Mouse (Mus musculus) liver, embryonic 13.5 days (tissue): ENCODE data around the gene Tfcp2. TPM values are rescaled to one million over a fixed set of nuclear protein-coding genes. Genes with fewer than 3 reads are reported as not detected.
A peak's percentile ranks its signal among the peaks of the same experiment; 100 is the strongest.

Source experiments
- ATAC-seq: fragments of 200-750 bp; cut with Nextera tagmentation; 2 replicates; pipeline ENCODE4 v1.8.0; 2017; ENCODE audit warnings: low read depth, mild to moderate bottlenecking, moderate number of reproducible peaks, moderate library complexity
- DNase-seq: peaks from one replicate; pipeline ENCODE4 v3.0.0; 2022
- H3K27ac ChIP-seq: fragments of 300-500 bp; sonication (generic); 2 replicates; pipeline ENCODE4 v1.5.1; 2015; ENCODE audit warnings: moderate library complexity, mild to moderate bottlenecking, inconsistent platforms
- H3K27me3 ChIP-seq: fragments of 300-500 bp; sonication (generic); 2 replicates; pipeline ENCODE4 v1.6.1; 2015; ENCODE audit warnings: mild to moderate bottlenecking, inconsistent platforms
- H3K36me3 ChIP-seq: fragments of 300-500 bp; sonication (generic); 2 replicates; pipeline ENCODE4 v1.6.1; 2015; ENCODE audit warnings: mild to moderate bottlenecking, inconsistent platforms
- H3K4me1 ChIP-seq: fragments of 300-500 bp; sonication (generic); replicated peaks from 2 replicates; pipeline ENCODE4 v1.6.1; 2015; ENCODE audit warnings: inconsistent platforms
- H3K4me2 ChIP-seq: fragments of 300-500 bp; sonication (generic); 2 replicates; pipeline ENCODE4 v1.6.1; 2015; ENCODE audit warnings: inconsistent platforms, mild to moderate bottlenecking, moderate library complexity
- H3K4me3 ChIP-seq: fragments of 300-500 bp; sonication (generic); replicated peaks from 2 replicates; pipeline ENCODE4 v1.5.1; 2015; ENCODE audit warnings: mild to moderate bottlenecking, inconsistent platforms
- H3K9ac ChIP-seq: fragments of 300-500 bp; sonication (generic); 2 replicates; pipeline ENCODE4 v1.6.1; 2015; ENCODE audit warnings: mild to moderate bottlenecking, inconsistent platforms
- H3K9me3 ChIP-seq: fragments of 300-500 bp; sonication (generic); replicated peaks from 2 replicates; pipeline ENCODE4 v1.6.1; 2016; ENCODE audit warnings: inconsistent platforms
- WGBS: fragments of 180-500 bp; shearing (Covaris S2); methylation state at CpG from one replicate; pipeline ENCODE4 v1.1.7; 2015; ENCODE audit not compliant: insufficient replicate concordance; 5-methylcytosine and 5-hydroxymethylcytosine counted together
- polyA plus RNA-seq: library from polyadenylated mRNA; unstranded; fragments of >200 nt; fragmentation: Nextera tagmentation; extraction: Ambion mirVana; gene quantifications from 2 replicates; pipeline ENCODE4 v1.2.1, GENCODE M21; 2015

Tfcp2 gene
- polyA plus RNA-seq, 1 experiment from 2014 or later = 4.4 TPM

DNA sequence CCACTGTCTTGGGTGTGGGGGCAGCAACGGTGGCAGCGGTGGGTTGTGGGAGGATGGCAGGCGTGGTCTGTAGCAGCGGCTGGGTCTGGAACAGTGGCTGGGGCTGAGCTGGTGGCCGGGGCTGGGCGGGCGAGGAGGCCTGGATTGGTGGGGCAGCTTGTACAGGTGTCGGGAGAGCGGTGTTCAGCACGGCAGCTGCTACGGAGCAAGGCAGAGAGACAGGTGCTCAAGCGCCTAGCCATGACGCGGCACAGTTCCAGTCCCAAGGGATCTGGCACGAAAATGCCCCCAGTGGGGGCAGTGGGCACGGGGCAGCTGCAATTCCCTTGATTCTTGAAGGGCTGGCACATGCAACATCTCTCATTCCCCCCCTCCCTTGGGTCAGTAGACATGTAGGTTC lies 34.1 kb upstream of the Tfcp2 start:
- no peak overlapping the region for H3K4me2 ChIP-seq
- peaks cover 9% of the 10 kb centered on the region for H3K27me3 ChIP-seq
- ATAC-seq (no peak), DNase-seq (no peak)
- H3K9me3 ChIP-seq = no peaks in the 10 kb centered on the region
- WGBS = 79% methylated on average over 16 of the region's 16 CpGs
- no peaks in the 10 kb centered on the region for H3K4me1 ChIP-seq
- H3K27ac ChIP-seq = no peak overlapping the region
- H3K4me3 ChIP-seq = no peak overlapping the region
- no peak overlapping the region for H3K9ac ChIP-seq
- H3K36me3 ChIP-seq = no peaks in the 10 kb centered on the region

- Histone ChIP-seq H3K27me3 (peaks cover 23% of the 10 kb centered on the region), H3K9me3 (no peaks in the 10 kb centered on the region), H3K4me3 (no peak overlapping the region), H3K36me3 (no peaks in the 10 kb centered on the region), H3K9ac (no peak overlapping the region), H3K27ac (no peak overlapping the region), H3K4me1 (no peaks in the 10 kb centered on the region), H3K4me2 (no peak overlapping the region)
- ATAC-seq (no peak), DNase-seq (no peak)
- WGBS = 75% methylated on average over 10 of the region's 10 CpGs
These were observed 28.3 kb upstream of the Tfcp2 start for GRCm38 (mm10) chr15:100580108-100580507.

DNA sequence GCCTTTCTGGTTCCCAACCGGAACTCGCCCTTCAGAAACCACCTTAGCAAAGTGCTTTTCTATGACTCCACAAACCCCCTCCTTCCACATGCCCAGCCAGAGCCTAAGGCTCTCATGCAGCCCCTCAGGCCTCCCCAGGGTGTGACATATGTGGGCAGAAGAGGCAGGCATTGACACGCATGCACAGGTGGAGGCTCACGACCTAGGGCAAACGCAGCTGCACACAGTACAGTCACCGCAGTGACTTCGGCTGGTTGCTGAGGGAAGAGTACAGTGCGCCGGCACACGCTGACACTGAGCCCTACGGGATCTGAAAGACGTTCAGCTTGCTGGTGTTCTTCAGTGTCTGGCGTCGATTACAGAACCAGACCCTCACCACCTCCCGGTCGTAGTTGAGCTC lies 26.2 kb upstream of the Tfcp2 start:
- DNase-seq (no peak), ATAC-seq (no peak)
- no peak overlapping the region for H3K9ac ChIP-seq
- no peak overlapping the region for H3K4me3 ChIP-seq
- no peak overlapping the region for H3K27ac ChIP-seq
- H3K36me3 ChIP-seq = no peaks in the 10 kb centered on the region
- peaks cover 17% of the 10 kb centered on the region for H3K27me3 ChIP-seq
- H3K4me1 ChIP-seq = no peaks in the 10 kb centered on the region
- WGBS = 78% methylated on average over 16 of the region's 16 CpGs
- H3K4me2 ChIP-seq = no peak overlapping the region
- no peaks in the 10 kb centered on the region for H3K9me3 ChIP-seq

DNA sequence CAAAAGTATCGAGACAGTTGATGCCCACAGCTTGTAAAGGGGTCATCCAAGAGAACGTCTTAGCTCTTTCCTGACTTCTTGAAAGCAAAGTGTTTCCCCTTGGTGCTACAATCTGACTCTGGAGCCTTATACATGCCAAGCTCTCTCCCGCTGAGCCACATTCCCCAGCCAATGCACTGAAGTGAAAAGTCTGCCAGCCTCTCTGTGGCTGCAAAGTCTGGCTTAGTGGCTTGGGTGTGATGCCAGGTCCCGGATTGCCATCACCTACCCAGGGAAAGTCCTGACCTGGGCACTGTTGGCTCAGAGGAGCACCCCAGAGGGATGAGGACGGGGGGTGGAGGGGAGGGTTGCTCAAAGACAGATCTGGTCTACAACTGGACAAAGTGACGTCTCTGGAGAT lies 25.0 kb upstream of the Tfcp2 start:
- WGBS = 53% methylated on average over 6 of the region's 6 CpGs
- H3K4me3 ChIP-seq = no peak overlapping the region

DNA sequence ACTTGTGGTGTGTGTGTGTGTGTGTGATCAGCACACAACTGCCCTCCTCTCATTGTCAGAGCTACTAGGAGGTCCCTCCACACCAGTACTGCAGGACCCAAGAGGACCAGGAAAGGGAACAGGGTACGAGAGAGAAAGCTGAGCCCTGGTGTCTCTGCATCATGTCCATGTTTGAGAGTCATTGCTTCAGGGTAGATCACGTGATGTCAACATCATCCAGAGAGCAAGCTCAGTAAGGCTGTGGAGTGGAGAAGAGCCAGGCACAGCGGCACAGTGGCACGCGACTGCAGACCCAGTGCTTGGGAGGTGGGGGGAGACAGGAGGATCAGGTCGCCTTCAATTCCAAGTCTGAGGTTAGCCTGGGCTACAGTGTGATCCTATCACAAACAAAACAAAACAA lies 24.6 kb upstream of the Tfcp2 start:
- Histone ChIP-seq H3K9ac (no peak overlapping the region), H3K27me3 (peaks cover 14% of the 10 kb centered on the region; the same call in 1 of the 2 replicates), H3K4me2 (no peak overlapping the region), H3K9me3 (no peaks in the 10 kb centered on the region), H3K36me3 (no peaks in the 10 kb centered on the region), H3K4me1 (no peaks in the 10 kb centered on the region), H3K4me3 (no peak overlapping the region), H3K27ac (no peak overlapping the region)
- WGBS = 62% methylated on average over 6 of the region's 6 CpGs
- ATAC-seq (no peak), DNase-seq (no peak)

More for the DNA sequence above, 25.0 kb upstream of the Tfcp2 start:
- Histone ChIP-seq H3K9ac (no peak overlapping the region), H3K4me2 (no peak overlapping the region), H3K9me3 (no peaks in the 10 kb centered on the region), H3K36me3 (no peaks in the 10 kb centered on the region), H3K27me3 (peaks cover 14% of the 10 kb centered on the region; the same call in 1 of the 2 replicates), H3K27ac (no peak overlapping the region), H3K4me1 (no peaks in the 10 kb centered on the region)
- DNase-seq (no peak), ATAC-seq (no peak)

GRCm38 (mm10) chr15:100575366-100575765 lies 23.6 kb upstream of the Tfcp2 start:
- Histone ChIP-seq H3K4me2 (no peak overlapping the region), H3K4me1 (no peaks in the 10 kb centered on the region), H3K36me3 (no peaks in the 10 kb centered on the region), H3K9me3 (no peaks in the 10 kb centered on the region), H3K4me3 (no peak overlapping the region), H3K9ac (no peak overlapping the region), H3K27me3 (peaks cover 14% of the 10 kb centered on the region; the same call in 1 of the 2 replicates), H3K27ac (no peak overlapping the region)
- ATAC-seq (no peak), DNase-seq (no peak)
- 58% methylated on average over 12 of the region's 12 CpGs for WGBS

GRCm38 (mm10) chr15:100574378-100574777 lies 22.6 kb upstream of the Tfcp2 start:
- 80% methylated on average over 2 of the region's 2 CpGs for WGBS
- no peak overlapping the region for H3K9ac ChIP-seq

DNA sequence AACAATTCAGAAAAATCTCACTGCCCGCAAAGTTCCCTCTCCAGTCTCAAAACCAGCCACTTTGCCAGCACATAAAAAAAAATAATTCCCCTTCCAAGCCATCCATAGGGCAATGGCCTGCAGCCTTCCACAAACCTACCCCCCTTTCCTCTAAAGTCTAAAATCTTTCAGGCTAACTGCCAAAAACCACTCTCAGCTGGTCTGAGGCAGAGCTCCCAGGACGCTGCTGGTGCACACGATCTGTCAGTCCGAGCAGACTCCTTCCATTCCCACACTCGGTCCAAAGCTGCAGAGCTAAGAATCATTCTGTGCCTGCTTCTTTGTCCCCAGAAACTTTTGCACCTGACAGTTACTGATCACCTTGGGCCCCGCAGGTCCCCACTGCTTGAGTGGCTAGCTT lies 22.1 kb upstream of the Tfcp2 start:
- Histone ChIP-seq H3K9ac (no peak overlapping the region), H3K4me1 (no peaks in the 10 kb centered on the region), H3K9me3 (no peaks in the 10 kb centered on the region), H3K4me2 (no peak overlapping the region), H3K36me3 (no peaks in the 10 kb centered on the region), H3K27me3 (peaks cover 14% of the 10 kb centered on the region), H3K27ac (no peak overlapping the region), H3K4me3 (no peak overlapping the region)
- no peak for ATAC-seq
- DNase-seq = no peak
- WGBS = 61% methylated on average over 6 of the region's 6 CpGs

More at GRCm38 (mm10) chr15:100574378-100574777, 22.6 kb upstream of the Tfcp2 start:
- Histone ChIP-seq H3K4me3 (no peak overlapping the region), H3K9me3 (no peaks in the 10 kb centered on the region), H3K27me3 (peaks cover 14% of the 10 kb centered on the region), H3K4me1 (no peaks in the 10 kb centered on the region), H3K27ac (no peak overlapping the region), H3K4me2 (no peak overlapping the region), H3K36me3 (no peaks in the 10 kb centered on the region)
- DNase-seq (no peak), ATAC-seq (no peak)

GRCm38 (mm10) chr15:100569239-100569638 lies 17.4 kb upstream of the Tfcp2 start:
- DNase-seq = no peak
- WGBS = 53% methylated on average over 3 of the region's 3 CpGs
- Histone ChIP-seq H3K27ac (no peak overlapping the region), H3K36me3 (no peaks in the 10 kb centered on the region), H3K27me3 (peaks cover 11% of the 10 kb centered on the region), H3K9ac (no peak overlapping the region), H3K4me1 (no peaks in the 10 kb centered on the region), H3K4me3 (no peak overlapping the region), H3K4me2 (no peak overlapping the region), H3K9me3 (no peaks in the 10 kb centered on the region)
- ATAC-seq = no peak

DNA sequence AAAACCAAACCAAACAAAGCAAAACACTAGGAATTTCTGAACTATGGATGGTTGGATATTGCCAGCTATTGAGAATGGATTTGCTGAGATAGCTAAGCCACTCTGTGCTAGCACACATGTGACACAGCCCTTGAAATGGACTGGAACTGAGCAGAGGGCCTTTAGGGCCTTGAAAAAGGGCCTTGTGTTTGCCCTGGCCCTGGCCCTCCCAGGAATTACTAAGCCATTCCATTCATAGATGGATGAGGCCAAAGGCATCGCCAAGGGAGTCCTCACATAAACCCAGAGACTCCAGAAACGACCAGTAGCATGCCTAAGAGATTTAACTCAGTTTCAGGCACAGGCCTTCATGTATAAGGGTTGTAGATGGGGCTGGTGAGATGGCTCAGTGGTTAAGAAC lies 14.7 kb upstream of the Tfcp2 start:
- Histone ChIP-seq H3K36me3 (no peaks in the 10 kb centered on the region), H3K27me3 (peaks cover 11% of the 10 kb centered on the region), H3K4me1 (no peaks in the 10 kb centered on the region), H3K4me2 (no peak overlapping the region), H3K4me3 (no peak overlapping the region), H3K9ac (no peak overlapping the region), H3K9me3 (no peaks in the 10 kb centered on the region), H3K27ac (no peak overlapping the region)
- 37% methylated on average over 2 of the region's 2 CpGs for WGBS
- ATAC-seq = no peak
- no peak for DNase-seq

GRCm38 (mm10) chr15:100557705-100558433 lies 6.1 kb upstream of the Tfcp2 start:
- DNase-seq (peak; percentile 40), ATAC-seq (peak; percentile 98)
- Histone ChIP-seq H3K4me1 (peaks cover 40% of the 10 kb centered on the region), H3K4me3 (peak overlapping the region; percentile 48), H3K4me2 (peak overlapping the region; percentile 62), H3K9me3 (peaks cover 3% of the 10 kb centered on the region; the same call in 1 of the 2 replicates), H3K27me3 (no peaks in the 10 kb centered on the region), H3K9ac (peak overlapping the region; percentile 49), H3K36me3 (no peaks in the 10 kb centered on the region), H3K27ac (peak overlapping the region; percentile 85)
- 27% methylated on average over 5 of the region's 5 CpGs for WGBS

DNA sequence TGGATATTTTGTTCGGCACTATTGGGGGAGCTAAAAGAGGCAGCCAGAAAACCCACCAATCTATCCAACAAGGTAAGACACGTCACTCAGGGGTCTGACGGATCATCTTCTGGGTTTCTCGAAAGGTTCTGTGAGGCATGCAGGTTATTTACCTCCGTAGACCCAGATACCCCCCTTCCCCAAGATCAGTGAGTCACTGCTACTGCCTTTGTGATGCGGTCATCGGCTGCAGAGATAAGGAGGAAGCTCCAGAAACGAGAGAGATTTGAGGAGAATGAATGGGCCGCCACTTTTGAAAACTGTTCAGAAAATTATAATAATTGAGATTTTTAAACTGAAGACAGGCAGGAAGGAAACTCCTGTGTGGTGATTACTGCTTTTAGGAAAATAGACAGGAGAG lies 4.6 kb upstream of the Tfcp2 start:
- Histone ChIP-seq H3K4me3 (peak overlapping the region; percentile 48; the same call in 1 of the 2 replicates), H3K4me1 (peaks cover 49% of the 10 kb centered on the region)

More for the DNA sequence above, 4.6 kb upstream of the Tfcp2 start:
- DNase-seq = no peak
- H3K36me3 ChIP-seq = no peaks in the 10 kb centered on the region
- H3K9ac ChIP-seq = no peak overlapping the region
- no peaks in the 10 kb centered on the region for H3K27me3 ChIP-seq
- no peak overlapping the region for H3K27ac ChIP-seq
- H3K4me2 ChIP-seq = peak overlapping the region; percentile 62
- no peak for ATAC-seq
- WGBS = 65% methylated on average over 9 of the region's 9 CpGs
- H3K9me3 ChIP-seq = peaks cover 3% of the 10 kb centered on the region; the same call in 1 of the 2 replicates
